Mouse (Mus musculus) cerebellum, postnatal 25 days (tissue): ENCODE results near the gene Mrgbp.

Experiments
- DNase-seq, 2 experiments: peaks; one replicate each; pipeline ENCODE4 v3.0.0; 2021; ENCODE audit warnings: mixed read lengths in 2 of 2

Mrgbp gene

DNA sequence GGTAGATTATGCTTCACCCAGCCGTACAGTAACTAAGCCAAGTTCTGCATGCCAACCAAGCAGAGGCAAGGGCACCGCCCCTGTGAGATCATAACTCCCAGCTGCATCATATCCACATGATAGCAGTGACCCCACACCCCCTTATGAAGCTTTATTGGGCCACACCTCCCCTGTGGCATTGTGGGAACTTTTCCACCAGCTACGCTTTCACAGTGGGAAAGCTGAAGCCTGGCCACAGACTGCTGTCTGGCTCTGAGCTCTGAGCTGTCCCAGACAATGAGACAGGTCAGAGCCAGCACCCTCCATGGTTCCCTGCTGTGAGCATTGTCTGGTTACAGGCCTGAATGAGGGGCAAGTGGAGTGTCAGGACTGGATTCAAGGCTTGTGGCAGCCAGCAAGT is at the start of gene Mrgbp:
Mrgbp (plus strand) TSS at position 303 of the 400 bp plus-strand sequence.
- no peak for DNase-seq

DNA sequence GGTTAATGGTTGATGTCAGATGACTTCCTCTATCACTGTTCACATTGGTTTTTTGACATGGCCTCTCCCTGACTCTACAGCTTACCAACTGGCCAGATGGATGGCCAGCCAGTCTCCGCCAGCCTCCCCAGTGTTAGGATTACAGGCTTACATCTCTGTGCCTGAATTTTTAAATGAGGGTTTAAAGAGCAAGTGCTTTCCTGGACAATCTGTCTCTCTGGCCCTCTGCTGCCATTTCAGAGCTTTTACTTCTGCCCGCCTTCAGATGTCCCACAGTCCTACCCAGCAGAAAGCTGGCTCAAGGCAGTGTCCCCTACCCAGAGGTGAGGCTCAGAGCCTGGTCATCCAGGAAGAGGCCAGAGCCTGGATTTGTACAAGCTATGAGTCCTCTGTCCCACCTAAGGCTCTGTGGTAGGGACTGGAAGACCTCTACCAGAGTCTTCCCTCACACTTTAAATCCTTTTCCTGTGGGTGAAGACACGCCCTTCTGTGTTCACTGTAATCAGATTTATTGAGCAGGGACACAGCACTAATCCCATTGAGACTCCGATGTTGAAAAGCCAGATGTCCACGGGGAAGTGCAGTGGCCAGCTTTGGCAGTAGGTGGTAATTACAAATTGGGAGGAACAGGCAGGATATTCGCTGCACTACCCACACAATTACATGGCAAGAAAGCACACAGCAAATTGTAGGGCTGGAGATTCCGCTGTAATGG is 49.3 kb upstream of the Mrgbp start:
- peak; percentile 22 to 31 for DNase-seq

DNA sequence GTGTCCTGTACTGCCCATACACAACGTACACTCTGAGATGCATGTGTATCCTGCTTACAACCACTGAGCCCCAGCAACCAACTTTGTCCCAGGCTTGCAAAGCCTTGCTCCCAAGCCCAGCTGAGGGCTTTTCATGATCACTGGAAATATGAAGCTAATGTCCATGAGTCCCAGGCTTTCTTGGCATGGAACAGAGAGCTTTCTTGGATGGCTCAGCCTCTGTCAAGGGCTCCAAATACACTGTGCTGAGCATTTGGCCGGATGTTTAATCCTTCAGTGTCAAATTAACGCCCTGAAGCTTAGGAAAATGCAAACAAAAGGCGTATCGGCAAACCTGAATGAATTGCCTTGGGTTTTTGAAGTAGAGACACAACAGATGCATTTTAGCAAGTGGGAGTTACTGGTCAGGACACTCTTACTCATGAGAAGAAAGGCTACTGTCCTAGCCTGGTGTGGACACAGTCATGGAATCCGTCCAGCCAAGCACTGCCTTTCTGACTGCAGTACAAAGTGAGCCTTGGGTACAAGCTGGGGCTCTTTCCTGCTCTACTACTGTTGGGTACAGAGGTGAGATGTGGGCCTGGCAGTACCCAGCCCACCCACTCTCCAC is 48.6 kb upstream of the Mrgbp start:
- peak in 1 of 2 experiments; percentile 21 for DNase-seq

DNA sequence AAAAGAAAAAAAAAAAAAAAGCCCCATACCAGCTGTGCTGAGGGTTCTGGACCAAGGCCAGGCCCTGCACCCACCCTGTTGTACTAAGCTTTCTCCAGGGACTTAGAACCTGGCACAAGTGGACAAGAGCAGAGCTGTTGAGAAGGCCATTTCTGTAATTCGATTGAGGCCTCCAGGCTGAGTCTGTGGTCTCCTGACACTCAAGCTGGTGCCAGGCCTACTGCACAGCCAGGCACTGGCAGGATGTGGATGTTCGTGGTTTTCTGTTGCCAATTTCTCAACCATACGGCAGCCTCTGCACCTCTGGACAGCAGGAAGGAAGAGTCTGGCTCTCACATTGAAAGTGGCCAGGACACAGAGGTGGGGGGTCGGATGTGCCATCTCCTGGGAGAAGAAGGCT is 47.9 kb upstream of the Mrgbp start:
- no peak for DNase-seq

DNA sequence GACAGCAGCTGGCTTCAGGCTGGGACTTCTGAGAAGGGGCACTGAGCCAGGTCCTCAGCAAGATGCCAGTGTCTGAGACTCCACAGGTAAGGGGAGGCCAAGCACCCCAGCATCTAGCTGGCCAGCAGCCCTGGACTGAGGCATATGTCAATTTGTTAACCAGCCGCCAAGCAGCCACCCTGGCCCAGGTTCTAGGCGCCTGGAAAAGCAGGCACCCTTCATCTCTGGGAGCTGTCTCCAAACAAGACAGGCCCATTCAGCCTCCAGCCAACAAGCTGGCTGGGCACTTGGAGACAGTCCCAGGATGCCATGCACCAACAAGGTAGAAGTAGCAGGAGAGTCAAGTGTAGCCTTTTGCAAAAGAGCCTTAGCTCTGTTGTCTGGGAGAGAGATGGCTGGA is 37.4 kb upstream of the Mrgbp start:
- peak in 1 of 2 experiments; percentile 25 for DNase-seq

DNA sequence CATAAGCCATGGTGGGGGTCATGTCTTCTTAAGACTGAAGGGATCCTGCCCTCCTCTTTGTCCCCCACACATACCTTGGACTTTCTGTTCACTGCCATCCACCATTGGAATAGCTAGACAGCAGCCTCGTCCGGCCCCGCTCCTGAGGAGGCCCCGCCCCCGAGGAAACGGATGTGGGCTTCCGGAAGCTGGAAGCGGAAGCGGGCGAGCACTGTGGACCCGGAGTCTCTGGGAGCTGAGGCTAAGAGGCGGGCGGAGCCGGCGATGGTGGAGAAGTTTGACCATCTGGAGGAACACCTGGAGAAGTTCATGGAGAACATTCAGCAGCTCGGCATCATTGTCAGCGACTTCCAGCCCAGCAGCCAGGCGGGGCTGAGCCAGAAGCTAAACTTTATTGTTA is 36.1 kb upstream of the Mrgbp start:
- DNase-seq, result no peak

DNA sequence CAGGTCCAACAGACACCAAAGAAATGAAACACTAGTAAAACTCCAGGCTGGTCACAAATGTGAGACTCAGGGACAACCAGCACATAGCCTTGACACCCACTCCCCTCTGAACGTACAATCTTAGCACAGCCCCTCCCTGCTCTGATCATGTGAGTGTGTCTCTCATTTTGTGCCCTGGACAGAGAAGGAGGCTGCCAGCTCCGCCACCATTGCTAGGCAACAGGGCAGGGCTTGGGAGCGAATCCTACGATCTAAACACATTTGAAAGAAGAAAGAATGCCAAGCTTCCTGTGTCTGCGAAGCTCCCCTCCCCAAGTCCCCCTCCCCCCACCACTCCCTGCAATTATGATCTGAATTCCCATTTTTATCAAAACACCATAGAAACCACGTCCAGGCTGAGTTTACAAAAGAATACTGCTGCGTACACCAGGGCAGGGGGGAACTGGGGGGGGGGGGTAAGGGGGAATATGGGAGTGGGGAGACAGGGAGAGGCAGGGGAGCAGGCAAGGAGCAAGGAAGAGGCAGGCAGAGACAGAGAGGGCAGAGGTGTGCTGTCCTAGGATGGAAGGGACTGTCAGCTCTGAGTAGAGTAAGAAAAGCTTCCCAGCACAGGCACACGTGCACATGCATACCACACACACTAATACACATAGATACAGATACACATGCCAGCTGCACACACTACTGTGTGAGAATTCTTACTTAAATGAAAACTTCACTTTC is 33.6 kb upstream of the Mrgbp start:
- DNase-seq, result no peak

DNA sequence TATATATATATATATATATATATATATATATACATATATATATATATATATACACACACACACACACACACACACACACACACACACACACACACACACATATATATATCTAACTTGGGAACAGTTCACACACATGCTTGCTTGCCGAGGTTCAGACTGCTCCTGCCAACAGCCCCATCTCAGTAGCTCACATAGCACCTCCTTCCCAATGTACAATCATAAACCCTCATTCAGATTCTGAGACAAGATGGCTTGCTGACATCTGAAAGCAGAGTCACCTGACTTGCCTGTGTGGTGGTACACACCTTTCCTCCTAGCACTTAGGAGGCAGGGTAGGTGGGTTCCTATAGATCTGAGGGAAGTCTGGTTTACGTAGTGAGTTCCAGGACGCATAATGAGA is 28.8 kb upstream of the Mrgbp start:
- DNase-seq, result no peak

DNA sequence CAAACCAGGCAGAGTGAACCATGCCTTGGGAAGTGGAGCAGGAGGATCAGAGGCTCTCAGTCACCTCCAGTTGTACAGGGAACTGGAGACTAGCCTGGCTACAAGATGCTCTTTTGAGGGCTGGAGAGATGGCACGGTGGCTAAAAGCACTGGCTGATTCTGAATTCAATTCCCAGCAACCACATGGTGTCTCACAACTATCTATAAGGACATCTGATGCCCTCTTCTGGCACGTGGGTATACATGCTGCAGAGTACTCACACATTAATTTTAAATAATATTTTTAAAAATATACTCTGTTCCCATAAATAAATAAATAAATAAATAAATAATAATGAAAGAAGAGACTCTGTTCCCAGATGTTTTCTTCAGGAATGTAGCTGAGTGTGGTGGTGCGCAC is 25.9 kb upstream of the Mrgbp start:
- no peak for DNase-seq

DNA sequence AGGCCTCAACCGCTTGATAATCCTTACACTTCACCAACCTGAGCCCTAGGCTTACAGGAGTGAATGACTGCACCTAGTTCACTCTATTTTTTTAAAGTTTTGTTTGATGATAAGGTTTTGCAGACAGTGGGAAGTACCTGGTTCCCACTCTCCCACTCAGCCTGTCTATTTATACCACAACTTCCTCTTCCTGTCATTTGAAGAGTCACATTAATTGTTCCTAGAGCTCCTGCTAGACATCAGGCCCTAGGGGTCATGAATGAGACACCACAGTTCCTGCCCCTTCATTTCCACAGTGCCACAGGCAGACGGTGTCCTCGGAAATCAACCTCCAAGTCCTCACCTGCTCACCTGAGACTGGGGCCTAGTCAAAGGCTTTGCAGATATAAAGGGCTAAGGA is 24.6 kb upstream of the Mrgbp start:
- no peak for DNase-seq

DNA sequence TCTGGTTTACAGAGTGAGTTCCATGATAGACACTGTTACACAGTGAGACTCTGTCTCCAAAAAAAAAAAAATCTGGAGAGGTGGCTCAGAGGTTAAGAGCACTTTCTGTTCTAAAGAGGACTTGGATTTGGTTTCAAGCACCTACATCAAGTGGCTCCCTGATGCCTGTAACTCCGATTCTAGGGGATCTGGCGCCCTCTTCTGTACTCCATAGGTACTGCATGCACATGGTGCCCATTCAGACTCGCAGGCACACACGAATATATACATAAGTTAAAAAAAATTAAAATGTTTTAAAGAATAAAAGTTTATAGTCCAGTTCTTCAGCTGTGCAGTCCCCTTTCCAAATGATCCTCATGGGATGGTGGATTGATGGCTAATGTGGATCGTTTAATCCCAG is 20.9 kb upstream of the Mrgbp start:
- no peak for DNase-seq

DNA sequence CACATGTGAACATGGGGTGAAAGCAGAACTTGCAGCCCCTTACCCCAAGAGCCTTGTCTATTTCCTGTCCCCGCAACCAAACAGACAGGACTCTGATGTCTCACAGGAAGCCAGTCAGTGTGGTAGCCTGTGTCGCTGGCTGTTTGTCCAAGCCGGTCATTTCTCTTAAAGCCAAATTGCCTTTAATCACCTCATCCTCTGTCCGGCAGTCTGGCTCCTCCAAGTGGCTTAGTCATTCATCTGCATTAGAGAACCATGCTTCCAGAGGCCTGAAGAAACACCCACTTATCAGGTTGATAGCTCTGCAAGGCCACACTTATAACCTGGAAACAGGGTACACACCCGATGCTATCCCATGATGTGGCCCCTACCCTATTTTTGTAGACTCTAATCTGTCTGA is 19.0 kb upstream of the Mrgbp start:
- DNase-seq, result no peak

DNA sequence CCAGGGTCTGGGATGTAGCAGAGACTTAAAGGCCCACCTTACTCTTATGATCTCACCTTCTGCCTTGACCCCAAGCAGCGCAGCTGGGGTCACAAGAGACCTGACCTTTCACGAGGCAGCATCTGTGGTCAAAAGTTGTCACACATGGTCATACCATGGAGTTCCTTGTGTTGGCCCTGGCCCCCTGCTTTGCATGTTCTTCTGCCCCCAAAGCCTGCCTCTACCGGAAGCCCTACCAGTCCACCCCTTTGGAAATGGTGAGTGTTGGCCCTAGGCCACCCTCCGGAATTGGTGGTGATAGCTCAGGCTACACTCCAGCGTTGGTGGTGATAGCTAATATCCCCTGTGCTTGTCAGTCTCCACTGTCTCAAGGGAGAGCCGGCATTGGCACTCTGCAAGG is 17.8 kb upstream of the Mrgbp start:
- DNase-seq, result no peak

DNA sequence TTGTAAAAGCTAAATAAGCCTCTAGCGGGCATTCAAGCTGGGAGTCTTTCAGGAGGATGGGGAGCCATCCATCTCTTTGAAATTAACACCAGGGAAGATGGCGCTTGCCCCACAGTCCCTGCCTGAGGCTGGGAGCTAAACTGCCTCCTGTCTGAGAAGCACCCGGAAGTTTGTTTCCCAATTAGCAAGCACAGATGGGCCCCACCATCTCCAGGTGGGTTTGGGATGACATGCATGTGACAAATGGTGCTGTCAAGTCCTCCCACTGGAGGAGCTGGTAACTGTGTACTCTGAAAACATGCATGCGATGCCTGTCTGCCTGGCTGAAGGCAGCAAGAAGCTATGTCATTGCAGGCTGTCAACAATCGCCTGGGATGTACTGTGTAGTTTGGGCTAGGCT is 17.3 kb upstream of the Mrgbp start:
- DNase-seq, result no peak

DNA sequence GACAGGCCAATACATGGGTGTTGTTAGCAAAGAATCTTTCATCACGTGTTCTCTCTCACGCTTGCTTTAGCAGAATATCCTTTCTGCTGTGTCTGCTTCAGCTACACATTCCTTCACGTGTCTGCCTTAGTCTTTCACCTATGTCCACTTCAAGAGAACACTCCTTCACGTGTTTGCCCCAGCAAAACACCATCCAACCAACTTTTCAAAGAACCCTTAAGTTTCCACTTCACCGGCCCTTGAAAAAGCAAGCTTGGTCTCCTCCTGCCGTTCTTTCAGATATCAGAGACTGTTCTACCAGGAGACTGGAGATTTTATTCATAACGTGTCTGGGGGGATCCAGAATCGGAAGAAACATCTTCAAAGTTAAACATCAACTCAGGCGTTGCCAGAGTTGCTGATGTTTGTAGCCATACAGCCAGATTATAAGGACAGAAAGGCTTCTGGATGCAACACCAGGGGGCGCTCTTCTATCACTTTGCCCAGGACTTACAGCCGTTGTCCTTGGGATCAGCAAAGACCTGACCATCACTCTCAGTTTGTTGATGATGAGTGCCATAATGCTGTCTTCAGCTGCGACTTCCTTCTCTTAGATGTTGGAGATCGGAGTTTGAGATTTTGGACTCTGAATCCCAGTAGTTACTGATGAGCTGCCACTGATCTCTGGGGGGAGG is 14.7 kb upstream of the Mrgbp start:
- peak; percentile 49 to 77 for DNase-seq

DNA sequence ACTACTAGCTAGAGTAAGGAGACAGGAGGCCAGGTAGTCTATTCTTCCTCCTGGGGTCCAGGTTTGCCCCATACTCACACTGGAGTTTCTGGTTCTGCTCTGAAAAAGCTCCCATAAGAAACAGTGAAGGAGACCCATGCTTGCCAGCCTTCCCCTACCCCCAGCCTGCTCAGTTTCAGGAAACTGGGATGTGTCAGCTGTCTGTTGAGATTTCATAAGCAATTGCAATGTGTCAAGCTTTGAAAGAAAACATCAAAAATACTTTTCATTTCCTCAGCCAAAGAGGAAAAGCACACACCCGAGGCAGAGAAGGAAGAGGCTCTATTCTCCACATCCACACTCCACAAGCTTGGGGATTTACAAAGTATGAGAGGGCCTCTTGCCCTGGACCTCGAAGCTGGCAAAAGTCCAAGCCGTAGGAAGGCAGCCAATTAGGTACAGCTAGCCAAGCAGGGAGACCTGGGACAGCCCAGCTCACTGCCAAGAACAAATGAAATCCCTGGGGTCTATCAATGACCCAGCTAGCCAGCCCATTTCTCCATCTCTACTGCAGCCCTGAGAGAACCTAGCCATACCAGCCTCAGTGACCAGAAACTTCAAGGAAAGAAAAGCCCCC is 12.0 kb upstream of the Mrgbp start:
- peak; percentile 61 to 73 for DNase-seq

DNA sequence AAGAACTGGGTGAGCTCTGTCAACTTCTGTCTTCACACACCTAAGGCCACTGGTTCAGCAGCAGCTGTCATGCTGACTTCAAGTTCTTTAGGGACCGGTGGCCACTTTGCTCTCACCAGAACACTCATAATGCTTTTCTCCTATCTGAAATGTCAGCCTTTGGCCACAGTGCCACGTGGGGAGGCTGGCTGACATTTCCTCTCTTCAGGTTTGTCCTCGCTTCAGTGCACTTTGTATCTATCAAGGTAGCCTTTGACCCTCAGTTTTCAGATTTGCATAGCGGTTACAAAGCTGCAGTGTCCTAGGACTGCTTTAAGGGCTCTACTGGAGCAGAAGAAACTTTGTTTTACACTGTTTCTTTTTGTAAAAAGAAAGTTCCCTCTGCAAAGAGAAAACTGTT is 4.6 kb upstream of the Mrgbp start:
- DNase-seq, result no peak

DNA sequence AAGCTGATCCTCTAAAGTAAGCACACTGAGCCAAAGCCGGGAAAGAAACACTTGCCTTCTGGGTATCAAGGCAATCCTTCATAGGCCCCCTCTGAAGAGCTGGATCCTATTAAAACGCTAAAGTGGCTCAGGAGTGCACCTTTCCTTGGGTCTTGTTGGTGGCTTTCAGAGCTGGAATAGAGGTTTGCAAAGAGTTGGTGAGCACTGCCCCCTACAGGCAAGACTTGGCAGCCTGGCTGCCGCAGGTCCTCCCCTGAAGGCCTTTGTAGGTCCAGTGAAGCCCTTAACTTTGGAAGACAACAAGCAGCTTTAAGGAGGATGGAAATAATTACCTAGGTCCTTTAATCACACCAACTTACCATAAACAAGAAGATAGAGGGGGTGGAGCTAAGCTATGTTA is 2.4 kb upstream of the Mrgbp start:
- DNase-seq, result peak; percentile 77 to 87

DNA sequence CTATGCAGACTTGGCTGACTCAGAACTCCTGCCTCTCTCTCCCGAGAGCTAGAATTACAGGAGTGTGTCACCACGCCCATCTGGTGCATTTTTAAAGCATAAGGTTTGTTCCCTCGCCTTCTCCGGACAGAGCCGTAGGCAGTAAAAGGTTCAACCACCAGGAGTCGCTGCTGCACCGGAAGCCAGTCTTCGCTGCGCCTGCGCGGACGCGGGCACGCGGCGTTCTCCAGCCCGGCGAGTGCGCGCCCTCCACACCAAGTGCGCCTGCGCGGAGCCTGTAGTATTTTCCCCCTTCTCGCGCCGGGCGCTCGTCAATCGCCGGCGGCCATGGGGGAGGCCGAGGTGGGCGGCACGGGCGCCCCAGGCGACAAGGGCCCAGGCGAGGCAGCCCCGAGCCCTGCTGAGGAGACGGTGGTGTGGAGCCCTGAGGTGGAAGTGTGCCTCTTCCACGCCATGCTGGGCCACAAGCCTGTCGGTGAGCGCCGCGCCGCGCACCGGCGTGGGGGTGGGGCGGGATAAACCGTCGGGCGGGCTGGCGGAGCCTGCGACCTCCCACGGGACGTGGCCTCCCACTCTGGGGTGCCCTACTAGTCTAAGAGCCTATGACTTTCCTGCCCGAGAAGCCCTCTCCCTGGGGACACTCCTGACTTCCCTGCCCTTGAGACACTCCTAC is 1.5 kb downstream of the Mrgbp start:
- peak; percentile 99 to 100 for DNase-seq

DNA sequence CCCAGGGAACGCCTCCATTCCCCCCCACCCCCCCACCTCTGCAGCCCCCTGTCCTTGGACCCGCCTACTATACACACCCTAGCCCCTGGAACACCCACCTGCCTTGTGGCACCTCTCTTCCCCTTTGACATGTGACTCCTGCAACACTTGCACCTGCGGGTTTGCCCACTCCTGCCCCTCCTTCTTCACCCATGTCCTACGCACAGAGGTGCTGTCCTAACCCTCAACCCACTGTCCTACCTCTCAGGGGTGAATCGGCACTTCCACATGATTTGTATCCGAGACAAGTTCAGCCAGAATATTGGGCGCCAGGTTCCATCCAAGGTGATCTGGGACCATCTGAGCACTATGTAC is 2.0 kb downstream of the Mrgbp start:
- DNase-seq, result no peak

DNA sequence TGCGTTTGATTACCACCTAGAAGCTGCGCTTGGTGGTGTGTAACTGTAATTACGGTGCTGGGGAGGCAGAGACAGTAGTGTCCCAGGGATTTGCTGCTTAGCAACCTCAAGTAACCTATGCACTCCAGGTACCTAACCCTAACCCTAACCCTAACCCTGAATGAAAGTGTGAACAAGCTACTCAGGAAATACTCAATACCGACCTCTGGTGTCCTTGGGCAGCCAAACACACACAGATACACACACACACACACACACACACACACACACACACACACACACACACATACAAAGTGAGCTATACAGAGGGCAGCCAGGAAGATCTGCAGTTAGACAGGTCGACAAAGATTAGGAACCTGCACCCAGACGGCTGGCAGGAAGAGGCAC is 7.6 kb downstream of the Mrgbp start:
- no peak for DNase-seq

DNA sequence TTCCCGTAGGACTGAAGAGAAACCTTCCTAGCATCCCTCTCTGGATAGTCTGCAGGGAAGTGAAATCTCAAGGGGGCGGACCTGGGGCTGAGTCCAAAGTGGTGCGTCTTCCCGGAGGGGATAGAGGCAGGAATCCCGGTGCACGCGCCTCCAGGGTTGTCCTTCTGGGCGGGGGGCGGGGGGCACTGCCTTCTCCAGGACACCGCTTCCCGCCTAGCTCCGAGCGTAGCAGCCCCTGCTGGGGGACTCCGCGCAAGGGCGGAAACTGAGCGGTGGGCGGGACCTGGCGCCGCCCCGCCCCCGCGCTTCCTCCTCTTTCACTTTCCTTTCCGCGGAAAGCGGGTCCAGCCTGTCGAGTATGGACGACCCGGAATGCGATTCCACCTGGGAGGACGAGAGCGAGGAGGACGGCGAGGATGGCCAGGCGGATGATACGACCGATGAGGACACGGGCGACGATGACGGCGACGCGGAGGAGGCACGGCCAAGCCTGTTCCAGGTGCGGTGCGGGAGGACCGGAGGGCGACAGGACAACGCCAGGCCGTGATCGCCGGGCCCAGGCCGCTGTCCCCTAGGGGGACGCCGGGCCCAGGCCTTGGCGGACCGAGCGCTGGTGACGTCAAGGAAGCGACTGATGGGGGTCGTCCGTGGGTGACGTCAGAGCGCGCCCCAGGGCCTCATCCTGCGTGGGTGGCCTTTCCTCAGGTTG is 8.2 kb downstream of the Mrgbp start, which contains the start of gene Ogfr:
Ogfr (plus strand) TSS at position 123 of the 709 bp plus-strand sequence.
- peak; percentile 87 to 89 for DNase-seq
